Mouse (Mus musculus): ENCODE results near the gene Ssbp3.

Ssbp3 gene

DNA sequence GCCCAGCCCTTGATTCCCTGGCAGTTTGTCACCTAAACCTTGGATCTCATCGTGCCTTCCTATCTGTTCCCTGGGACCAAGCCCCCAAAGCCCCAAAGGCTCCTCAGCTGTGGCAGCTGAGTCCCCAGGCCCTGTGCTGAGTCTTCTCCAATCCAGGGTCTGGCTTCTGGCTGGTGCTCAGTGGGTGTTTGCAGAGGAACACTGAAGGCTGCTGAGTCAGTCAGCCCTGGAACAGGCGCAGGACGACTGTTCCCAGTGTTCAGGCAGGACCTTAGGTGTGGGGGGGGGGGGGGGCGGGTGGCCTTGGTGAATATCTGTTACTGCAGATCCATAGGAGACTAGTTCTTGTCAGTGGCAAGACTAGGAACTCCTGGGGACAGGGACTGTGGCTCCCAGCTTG lies 141.4 kb downstream of the Ssbp3 start:
- DNase-seq (ENCODE audit: low spot score): no peak

DNA sequence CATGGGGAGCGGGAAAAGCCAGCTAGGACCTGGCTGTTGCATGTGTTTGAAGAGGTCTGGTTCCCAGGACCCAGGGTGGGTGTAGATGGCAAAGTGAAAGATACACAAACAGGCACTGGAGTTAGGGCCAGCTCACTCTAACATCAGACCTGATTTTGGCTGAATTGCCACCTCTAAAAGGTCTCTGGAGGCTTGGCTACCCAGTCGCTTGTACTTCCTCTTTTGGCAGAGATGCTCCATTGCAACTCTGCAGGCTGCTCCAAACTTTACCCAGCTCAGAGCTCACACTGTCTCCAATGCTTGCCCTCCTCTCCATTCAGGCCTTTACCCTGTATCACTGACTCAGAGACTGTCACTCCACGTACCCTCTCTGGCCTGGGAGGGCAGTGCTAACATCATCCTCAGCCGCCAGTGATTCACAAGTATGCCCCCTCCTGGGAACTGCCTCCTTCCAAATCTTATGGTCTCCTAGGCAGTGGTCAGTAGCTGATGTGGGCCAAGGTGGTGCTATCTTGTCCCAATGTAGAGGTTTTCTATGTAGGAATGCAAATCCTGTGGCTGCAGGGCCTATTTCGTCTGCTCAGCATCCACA lies 142.6 kb downstream of the Ssbp3 start:
- no peak for DNase-seq (ENCODE audit: low spot score)

DNA sequence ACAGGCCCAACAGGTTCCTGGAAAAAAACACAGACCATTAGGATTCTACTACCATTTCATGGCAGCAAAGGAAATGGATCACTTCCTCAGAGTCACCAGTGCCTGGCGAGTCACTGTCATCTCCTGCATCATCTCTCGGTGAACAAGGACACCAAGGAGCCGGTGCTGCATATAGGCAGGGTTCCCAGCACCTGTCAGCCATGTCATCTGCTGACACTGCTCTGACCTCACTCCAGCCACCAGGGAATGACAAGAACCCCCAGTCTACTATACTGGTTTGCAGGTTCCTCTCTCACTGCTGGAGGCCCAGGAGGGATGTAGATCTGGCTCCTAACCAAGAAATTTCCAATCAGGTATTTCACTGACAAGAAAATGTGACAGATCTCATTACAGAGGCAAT lies 145.6 kb downstream of the Ssbp3 start:
- DNase-seq (ENCODE audit: low spot score): no peak

DNA sequence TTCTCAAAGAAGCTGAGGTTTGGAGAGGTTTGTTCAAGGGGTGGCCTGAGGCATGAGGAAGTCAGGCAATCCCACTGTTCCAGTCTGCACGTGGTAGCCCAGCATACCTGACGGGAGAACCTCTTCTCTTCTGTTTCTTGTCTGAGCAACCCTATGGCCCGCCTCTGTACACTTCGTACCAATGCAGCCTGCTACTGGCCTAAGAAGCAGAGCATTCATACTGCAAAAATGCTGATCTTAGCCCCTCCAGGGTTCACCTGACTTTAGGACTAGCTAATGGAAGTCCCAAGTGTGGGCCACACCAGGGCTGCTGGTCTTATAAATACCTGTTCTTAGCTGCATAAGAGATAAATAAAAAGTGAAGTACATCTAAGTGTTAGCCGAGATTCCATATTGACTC lies 147.8 kb downstream of the Ssbp3 start:
- DNase-seq (ENCODE audit: low spot score): no peak

DNA sequence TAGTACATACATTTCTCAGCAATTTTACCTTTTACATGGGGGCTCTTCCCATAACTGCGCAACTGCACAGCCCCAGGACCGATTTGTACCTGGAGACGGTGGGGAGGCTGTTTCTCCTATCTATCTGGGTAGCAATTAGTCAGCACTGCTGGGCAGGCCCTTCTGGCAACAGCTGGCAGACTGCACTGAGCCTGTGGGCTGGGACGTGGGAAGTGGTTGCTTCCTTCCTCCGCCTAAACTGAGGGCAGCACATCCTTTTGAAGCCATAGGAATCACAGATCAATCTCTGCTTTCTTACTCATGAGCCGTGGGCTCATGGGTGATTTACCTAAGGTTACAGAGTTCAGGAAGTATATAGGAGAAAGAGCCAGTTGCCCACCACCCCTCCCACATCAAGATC lies 148.3 kb downstream of the Ssbp3 start:
- DNase-seq (ENCODE audit: low spot score): peak; percentile 13

DNA sequence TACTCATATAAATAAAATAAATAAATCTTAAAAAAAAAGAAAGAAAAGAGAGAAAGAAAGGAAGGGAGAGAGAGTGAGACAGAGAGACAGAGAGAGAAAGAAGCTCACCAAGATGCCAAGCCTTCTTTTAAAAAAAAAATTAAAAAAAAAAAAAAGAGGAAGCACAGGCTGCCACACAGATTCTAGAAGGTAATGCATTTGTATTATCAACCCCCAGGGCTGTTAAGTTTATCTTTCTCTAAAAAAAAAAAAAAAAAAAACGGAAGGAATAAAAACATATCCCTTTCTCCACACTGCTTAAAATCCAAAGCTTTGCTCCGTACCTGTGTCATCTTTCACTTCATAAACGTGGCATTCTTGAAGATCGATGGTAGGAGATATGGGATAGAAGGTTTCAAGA lies 151.1 kb downstream of the Ssbp3 start:
- no peak for DNase-seq (ENCODE audit: low spot score)

DNA sequence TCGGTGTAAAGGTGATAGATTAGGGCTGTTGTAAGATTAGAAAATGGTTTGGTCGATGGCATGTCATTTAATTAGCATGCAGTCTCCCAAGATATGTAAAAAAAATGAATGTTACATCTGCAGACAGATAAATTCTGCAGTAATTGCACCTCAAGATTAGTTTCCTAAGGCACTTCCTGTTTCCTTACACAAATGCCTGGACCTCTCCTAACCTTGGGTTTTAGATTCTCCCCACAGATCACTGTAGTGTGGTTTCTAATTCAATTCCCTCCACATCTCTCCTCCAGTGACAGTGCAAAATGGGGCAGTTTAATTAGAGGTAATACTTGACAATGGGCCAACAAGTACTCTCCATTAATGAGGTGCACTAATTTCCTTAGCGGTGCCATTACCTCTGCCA lies 152.7 kb downstream of the Ssbp3 start:
- no peak for DNase-seq (ENCODE audit: low spot score)

DNA sequence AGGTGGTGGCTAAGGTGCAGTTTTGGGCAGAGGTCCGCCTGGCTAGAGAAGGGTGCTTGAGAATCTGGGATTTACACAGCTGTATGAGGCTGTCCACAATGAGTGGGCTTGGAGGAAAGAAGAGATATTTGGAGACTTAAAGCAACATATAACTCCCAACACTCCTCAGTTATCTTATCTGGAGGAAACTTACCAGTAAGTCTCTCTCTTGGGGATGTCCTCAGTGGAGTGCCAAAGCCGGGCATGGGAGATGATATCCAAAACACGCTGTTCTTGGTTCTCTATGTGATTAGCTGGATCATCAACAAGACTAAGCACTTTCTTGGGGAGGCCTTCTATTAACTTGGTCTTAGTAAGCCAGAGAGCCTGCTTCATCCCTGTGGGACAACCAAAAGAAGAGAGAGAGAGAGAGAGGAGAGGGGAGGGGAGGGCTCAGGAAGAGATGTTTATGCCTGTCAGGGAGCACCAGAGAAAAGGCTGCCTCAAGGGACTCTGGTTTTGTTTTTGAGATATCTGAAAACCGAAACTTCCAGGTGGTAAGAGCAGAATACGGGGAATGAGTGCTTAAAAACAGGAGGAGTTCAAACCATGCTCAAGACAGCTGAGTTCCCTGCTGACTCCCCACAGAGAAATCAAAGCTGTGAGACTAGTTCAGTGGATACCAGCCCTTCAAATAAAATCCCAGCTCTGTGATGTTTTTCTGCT lies 154.0 kb downstream of the Ssbp3 start:
- DNase-seq (ENCODE audit: low spot score): no peak

DNA sequence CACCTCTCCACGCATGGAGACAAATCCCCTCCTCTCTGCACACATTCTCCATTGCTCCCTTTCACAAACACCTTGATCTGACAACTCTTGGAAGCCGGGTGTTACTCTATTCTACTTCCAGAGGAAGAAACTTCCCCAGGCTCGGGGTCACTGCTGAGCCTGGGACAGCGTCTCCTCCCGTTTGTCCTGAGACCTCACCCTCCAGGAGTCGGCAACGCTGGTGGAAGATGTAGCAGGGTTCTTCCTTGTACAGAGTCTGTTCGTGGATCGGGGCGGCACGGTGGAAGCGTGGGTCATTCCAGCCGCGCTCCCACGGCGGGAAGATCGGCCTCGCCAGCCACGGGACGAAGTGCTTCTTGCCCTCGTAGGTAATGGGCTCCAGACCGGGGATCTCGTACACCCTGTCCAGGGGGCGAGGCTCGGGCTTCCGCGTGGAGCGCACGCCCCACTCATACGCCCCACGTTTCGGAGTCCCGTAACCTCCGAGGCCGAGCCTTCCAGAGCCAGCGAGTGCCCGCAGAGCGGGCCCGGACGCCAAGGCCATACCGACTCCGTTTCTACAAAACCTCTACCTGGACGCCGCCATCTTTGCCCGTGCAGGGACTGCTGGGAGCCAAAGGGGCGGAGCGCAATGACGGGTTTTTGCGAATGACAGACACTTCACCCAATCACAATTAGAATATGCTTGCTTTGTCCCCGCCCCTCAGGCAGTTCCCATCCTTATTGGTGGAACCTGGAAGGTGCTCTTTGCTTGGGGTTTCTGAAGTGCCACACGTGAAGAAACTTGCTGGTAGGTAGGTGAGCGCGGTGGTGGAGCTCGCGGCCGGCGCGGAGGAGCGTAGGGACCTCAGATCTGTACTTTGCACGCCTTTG lies 156.0 kb downstream of the Ssbp3 start, which contains the start of the genes Mrpl37 and Cyb5rl:
TSS of gene Mrpl37 (minus strand) at position 617 of the 873 bp plus-strand sequence.
TSS of gene Cyb5rl (plus strand) at position 737 of the 873 bp plus-strand sequence.
- DNase-seq (ENCODE audit: low spot score): peak; percentile 97

DNA sequence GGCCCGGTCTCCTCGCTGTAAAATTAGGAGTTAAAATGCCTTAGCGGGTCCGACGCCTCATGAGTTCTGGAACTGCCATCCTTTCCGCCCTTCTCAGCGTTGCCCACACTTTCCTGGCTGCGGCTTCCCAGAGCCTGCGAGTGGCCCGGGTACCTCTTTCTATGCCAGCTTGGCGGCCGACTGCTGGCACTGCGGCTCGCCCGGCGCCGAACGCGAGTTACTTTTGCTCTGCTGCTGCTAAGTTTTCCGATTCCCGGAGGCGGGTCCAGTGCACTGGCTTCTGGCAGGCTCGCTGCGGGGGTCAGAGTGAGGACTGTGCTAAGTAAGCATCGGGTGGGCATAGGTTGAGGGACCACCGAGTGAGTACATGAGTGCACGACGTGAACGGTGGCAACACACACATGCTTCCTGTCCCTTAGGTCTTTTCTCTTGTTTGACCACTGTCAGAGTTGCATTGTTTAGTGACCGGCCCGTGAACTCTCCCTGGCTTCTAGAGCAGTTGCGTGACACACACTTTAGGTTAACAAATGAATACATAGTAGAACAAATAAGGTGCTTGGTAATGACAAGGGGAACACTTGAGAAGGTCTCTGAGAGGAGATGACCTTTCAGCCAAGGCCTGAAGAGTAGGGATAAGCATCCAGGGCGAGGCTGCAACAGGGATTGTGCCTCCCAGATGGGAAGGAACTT lies 156.8 kb downstream of the Ssbp3 start:
- peak; percentile 8 for DNase-seq (ENCODE audit: low spot score)

DNA sequence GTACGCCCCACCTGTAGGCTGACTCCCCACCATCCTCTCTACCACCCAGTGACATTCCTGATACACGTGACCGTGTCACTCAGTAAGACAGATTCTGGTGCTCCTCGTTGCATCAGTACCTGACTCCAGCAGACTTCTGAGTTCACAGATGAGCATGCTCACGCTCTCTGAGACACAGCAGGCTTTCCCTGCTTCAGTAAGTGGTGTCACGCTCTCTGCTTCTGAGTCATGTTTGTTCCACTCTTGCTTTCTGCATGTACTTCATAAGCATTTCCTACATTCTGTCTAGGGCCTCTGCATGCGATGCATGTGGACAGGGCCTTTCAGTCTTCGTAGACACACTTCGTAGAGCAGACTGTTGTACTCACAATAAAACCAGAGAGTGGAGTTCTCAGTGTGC lies 161.8 kb downstream of the Ssbp3 start:
- no peak for DNase-seq (ENCODE audit: low spot score)

DNA sequence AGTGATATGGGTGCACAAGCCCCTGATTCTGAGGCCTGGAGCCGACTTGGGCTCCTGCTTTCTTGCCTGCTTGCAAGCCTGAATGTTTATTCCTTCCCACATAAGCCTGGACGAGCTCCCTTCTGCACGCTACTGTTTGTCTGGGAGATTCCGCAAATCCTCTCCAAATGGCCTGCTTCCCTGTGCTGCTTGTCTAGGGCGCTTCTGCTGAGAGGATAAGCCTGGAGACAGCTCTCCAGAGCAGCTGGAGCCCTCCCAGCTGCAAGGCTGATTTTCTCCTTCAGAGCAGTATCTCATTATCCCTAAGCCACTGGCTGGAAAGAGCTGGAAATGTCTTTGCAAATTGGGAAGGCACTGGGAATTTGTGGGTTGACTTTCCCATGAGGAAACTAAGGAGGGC lies 165.0 kb downstream of the Ssbp3 start:
- DNase-seq (ENCODE audit: low spot score): no peak

DNA sequence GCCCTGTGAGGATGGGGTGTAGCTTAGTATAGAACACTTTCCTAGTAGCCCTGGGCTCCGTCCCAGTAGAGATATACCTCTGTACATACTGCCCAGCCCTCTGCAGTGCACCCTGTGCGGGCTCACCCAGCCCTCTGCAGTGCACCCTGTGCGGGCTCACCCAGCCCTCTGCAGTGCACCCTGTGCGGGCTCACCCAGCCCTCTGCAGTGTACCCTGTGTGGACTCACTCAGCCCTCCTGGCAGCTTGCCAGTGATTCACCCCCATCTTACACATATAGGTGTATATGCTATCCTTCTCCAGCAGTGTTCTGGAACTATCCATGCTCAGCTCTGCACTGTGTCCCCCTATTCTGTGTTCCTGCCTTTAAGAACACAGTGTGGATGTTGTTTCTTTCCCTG lies 168.4 kb downstream of the Ssbp3 start:
- no peak for DNase-seq (ENCODE audit: low spot score)

DNA sequence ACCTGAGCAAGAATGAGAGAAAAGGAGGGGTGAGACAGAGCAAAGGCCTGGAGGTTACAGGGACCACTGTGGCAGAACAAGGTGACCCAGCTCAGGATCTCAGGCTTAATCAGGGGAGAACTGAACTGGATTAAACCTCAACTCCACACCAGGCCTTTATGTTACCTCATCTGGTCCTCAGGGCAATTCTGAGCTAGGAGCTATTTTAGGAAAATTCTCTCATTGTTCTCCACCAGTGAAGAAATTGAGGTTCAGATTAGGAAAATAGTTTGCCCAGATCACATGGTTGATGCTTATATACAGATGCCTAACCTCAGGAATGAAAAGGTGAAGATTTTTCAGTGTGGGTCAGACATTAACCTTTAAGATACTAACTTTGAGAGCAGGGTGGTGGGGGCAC lies 169.2 kb downstream of the Ssbp3 start:
- DNase-seq (ENCODE audit: low spot score): no peak

DNA sequence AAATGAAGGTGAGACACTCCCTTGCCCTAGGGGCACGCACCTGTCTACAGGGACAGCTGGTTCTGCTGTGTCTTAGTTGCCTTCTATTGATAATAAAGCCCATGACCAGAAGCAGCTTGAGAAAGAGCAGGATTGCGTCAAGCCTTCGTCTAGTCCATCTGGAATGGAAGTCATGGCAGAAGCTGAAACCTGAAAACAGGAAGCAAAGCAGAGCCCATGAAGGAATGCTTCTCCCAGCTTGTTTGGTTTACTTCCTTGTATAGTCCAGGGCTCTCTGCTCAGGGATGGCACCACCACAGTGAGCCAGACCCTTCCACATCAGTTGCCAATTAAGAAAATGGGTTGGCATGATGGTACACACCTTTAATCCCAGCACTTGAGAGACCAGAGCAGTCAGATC lies 171.7 kb downstream of the Ssbp3 start:
- no peak for DNase-seq (ENCODE audit: low spot score)

DNA sequence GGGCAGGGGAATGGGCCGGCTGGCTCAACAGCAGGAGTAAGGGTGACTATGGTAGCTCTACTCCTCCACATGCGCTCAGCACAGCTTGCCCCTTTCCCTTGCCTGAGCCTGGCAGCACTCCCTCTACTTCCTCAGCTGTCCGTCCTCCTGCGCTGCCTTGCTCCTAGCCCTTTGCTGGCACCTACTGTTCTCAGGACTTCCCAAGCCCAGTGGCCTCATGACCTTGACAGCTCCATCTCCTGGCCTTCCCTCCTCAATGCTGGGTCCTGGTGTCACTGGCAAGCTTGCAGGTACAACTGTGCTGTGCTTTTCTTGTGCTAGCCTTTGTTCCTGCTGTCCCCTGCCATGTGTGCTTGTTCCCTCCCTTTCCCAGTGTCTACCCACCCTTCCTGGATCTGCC lies 172.6 kb downstream of the Ssbp3 start:
- no peak for DNase-seq (ENCODE audit: low spot score)

DNA sequence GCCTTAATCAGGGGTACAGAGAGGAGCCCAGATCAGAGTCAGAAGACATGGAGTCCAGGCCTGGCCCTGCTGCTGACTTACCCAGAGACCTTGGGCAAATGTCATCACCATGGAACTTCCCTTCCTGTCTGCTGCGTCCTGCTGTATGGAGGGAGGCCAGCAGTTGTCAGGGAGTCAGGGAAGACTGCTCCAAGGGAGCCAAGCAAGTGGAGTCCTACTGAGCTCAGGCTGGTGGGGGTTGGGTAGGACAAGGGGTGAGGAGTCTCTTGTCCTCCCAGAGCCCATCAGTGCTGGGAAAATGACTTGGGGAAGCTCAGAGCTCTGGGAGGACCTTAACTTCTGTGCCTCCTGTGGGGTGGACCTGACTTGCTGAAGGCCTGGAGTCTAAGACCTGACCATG lies 173.8 kb downstream of the Ssbp3 start:
- no peak for DNase-seq (ENCODE audit: low spot score)

DNA sequence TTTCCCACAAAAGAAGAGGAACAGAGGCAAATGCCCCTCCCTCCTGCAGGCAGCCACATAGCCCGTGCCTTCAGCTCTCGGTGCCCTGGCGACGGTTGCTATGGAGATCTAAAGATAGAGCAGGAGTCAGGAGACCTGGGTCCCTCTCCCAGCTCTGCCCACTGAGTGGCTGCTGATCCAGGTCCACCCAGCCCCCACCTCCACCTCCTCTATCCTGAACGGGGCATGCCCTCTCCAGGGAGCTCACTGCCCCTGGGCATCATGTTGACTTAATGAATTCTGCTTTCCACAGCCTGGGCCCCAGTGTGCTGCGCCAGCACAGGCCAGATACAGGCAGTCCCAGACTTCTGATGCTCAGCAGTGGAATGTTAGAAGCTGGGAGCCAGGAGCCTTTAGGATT lies 174.4 kb downstream of the Ssbp3 start:
- DNase-seq (ENCODE audit: low spot score): no peak

DNA sequence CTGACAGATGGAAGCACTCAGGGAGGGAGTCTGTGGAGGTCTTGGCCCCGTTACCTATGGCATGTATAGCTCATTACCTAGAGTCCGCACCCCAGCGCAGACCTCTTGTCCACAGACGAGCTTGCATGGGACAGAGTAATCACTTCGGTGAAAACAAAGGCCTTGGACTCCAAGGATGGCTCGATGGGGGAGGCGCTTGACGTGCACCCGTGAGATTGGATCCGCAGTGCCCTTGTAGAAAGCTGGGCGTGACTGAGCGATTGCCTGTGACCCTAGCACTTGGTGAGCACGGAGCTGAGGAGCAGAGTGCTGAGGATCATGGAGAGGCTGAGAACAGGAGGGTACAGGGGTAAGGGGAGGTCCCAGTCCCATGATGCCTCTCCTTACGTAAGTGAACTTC lies 181.2 kb downstream of the Ssbp3 start:
- DNase-seq (ENCODE audit: low spot score): no peak

DNA sequence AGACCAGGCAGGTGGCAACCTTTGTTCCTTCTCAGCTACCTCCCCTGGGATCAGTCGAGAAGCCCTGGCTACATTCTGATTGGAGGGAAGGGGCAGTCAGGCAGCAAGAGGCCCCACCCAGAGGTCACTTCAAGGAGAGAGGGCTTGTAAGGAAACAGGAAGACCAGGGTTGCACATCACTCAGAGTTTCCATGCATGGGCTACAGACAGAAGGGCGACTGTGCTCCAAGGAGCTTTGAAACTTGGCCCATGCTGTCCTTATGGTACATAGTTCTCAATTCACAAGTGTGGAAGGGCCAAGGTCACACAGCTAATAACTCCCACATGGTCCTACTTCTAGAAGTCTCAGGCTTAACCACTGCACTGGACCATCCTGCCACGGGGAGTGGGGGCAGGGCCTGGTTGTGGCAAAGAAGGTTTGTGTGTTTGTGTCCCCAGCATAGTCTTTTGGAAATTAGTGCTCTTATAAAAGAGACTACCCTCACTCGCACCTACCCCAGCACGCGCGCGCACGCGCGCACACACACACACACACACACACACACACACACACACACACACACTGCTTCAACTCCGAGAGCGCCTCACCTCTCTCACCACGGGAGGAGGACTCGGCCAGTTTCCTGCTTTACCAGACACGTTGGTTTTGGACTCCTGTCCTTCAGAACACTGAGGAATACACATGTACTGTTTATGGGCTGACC lies 184.1 kb downstream of the Ssbp3 start:
- no peak for DNase-seq (ENCODE audit: low spot score)

DNA sequence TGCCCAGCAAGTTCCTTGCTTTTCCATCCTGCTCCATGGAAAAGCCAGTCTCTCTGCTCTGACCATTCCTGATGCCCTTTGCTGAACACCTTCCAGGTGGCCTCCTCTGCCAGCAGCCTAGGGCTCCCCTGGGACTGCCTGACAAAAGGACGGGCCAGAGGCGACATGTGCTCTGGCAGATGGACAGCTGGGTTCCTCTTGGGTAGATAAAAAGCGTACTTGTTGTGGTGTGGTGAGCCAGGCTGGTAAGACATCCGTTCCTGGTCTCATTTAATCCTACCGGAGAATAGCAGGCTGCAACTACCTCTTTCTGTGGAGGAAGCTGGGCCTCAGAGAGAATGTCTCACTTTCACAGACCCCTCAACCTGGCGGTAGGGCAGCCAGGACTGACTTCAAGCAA lies 185.5 kb downstream of the Ssbp3 start:
- no peak for DNase-seq (ENCODE audit: low spot score)

DNA sequence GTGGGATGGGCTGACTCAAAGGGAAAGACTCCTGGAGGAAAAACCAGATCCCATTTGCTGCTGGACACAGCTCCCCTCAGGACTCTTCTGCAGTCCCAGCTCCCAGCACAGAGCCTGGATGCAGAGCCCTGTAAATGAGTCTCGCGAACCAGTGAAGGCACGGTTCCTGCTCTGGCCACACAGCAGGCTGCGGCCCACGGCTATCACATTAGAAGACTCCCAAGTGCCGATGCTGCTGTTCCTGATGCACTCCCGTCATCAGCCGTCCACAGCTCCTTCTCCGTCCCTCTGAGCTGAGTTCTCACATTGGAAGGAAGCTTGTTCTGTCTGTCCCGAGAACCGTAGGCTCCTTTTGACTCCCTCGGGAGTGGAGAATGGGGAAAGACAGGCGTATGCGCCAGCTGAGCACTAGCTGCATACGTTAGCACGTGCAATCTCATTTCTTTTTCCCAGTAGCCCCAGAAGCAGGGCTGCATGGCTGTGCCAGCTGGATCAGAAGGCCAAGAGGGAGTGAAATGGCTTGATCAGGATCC lies 186.4 kb downstream of the Ssbp3 start, which contains the start of gene Cdcp2:
TSS of gene Cdcp2 (plus strand) at position 51 of the 533 bp plus-strand sequence.
- no peak for DNase-seq (ENCODE audit: low spot score)
